Mouse (Mus musculus) hindbrain, embryonic 10.5 days (tissue): ENCODE measurements around the gene Dcaf10. TPM values are rescaled to one million over a fixed set of nuclear protein-coding genes. Genes with fewer than 3 reads are reported as not detected.

Source experiments
- DNase-seq: peaks from one replicate; pipeline ENCODE4 v3.0.0-alpha.2; 2017; ENCODE audit warnings: low spot score
- H3K27ac ChIP-seq: fragments of 300-500 bp; sonication (generic); 2 replicates; pipeline ENCODE4 v1.5.1; 2016; ENCODE audit warnings: mild to moderate bottlenecking, moderate library complexity
- H3K27me3 ChIP-seq: fragments of 300-500 bp; sonication (generic); 2 replicates; pipeline ENCODE4 v1.6.1; 2016; ENCODE audit warnings: mild to moderate bottlenecking; ENCODE audit not compliant: poor library complexity, insufficient read depth, severe bottlenecking
- H3K36me3 ChIP-seq: fragments of 300-500 bp; sonication (generic); 2 replicates; pipeline ENCODE4 v1.6.1; 2016; ENCODE audit warnings: mild to moderate bottlenecking, moderate library complexity
- H3K4me1 ChIP-seq: fragments of 300-500 bp; sonication (generic); replicated peaks from 2 replicates; pipeline ENCODE4 v1.6.1; 2016; ENCODE audit warnings: mild to moderate bottlenecking
- H3K4me3 ChIP-seq: fragments of 300-500 bp; sonication (generic); 2 replicates; pipeline ENCODE4 v1.5.1; 2016; ENCODE audit warnings: mild to moderate bottlenecking, moderate library complexity
- H3K9me3 ChIP-seq: fragments of 300-500 bp; sonication (generic); 2 replicates; pipeline ENCODE4 v1.6.1; 2016; ENCODE audit warnings: mild to moderate bottlenecking, moderate library complexity
- WGBS: fragments of 180-500 bp; shearing (Covaris S2); methylation state at CpG from one replicate; pipeline ENCODE4 v1.1.7; 2016; 5-methylcytosine and 5-hydroxymethylcytosine counted together
- polyA plus RNA-seq: library from polyadenylated mRNA; unstranded; fragments of >200 nt; fragmentation: Nextera tagmentation; extraction: Ambion mirVana; gene quantifications from 2 replicates; pipeline ENCODE4 v1.2.1, GENCODE M21; 2016

Gene Dcaf10
- 9.2 and 10.4 TPM in 2 replicates for polyA plus RNA-seq

- peak within 1 kb of the TSS; percentile 95 for H3K27ac ChIP-seq
- H3K9me3 ChIP-seq: no peaks in the 10 kb centered on the region
- peak; percentile 96 for DNase-seq
- H3K4me1 ChIP-seq: peaks cover 27% of the 10 kb centered on the region
- H3K36me3 ChIP-seq: peaks cover 9% of the 10 kb centered on the region; the same call in 1 of the 2 replicates
- no peaks in the 10 kb centered on the region for H3K27me3 ChIP-seq
- WGBS: 3% methylated on average over 33 of the region's 42 CpGs
- H3K4me3 ChIP-seq: peak within 1 kb of the TSS; percentile 96
Observed at GRCm38 (mm10) chr4:45341669-45342249, at the start of gene Dcaf10. Gene Dcaf10 (plus strand): TSS chr4:45342101.

- Histone ChIP-seq H3K27ac (peak within 1 kb of the TSS; percentile 78), H3K9me3 (no peaks in the 10 kb centered on the region), H3K4me1 (peaks cover 10% of the 10 kb centered on the region), H3K4me3 (peak within 1 kb of the TSS; percentile 82), H3K27me3 (no peaks in the 10 kb centered on the region), H3K36me3 (peaks cover 19% of the 10 kb centered on the region)
- DNase-seq: peak; percentile 69
- WGBS: 22% methylated on average over 27 of the region's 27 CpGs
Observed at GRCm38 (mm10) chr4:45296662-45297564, 45.0 kb upstream of the Dcaf10 start, which contains the start of gene Trmt10b. Gene Trmt10b (plus strand): TSS chr4:45297127.

- H3K9me3 ChIP-seq: peaks cover 6% of the 10 kb centered on the region; the same call in 1 of the 2 replicates
- H3K4me3 ChIP-seq: no peak overlapping the region
- no peak for DNase-seq
- H3K4me1 ChIP-seq: no peaks in the 10 kb centered on the region
- no peaks in the 10 kb centered on the region for H3K27me3 ChIP-seq
- peaks cover 87% of the 10 kb centered on the region for H3K36me3 ChIP-seq
- H3K27ac ChIP-seq: no peak overlapping the region
- WGBS: 97% methylated on average over 14 of the region's 14 CpGs
Observed at GRCm38 (mm10) chr4:45305536-45305935, 36.4 kb upstream of the Dcaf10 start.

GRCm38 (mm10) chr4:45308046-45308445, 33.9 kb upstream of the Dcaf10 start:
- Histone ChIP-seq H3K27ac (no peak overlapping the region), H3K9me3 (peaks cover 6% of the 10 kb centered on the region; the same call in 1 of the 2 replicates), H3K36me3 (peaks cover 79% of the 10 kb centered on the region), H3K4me1 (no peaks in the 10 kb centered on the region), H3K4me3 (no peak overlapping the region), H3K27me3 (no peaks in the 10 kb centered on the region)
- 43% methylated on average over 11 of the region's 11 CpGs for WGBS
- peak; percentile 36 for DNase-seq

GRCm38 (mm10) chr4:45308606-45309005, 33.3 kb upstream of the Dcaf10 start:
- Histone ChIP-seq H3K27me3 (no peaks in the 10 kb centered on the region), H3K4me3 (no peak overlapping the region), H3K4me1 (no peaks in the 10 kb centered on the region), H3K9me3 (peaks cover 6% of the 10 kb centered on the region; the same call in 1 of the 2 replicates), H3K27ac (no peak overlapping the region), H3K36me3 (peaks cover 74% of the 10 kb centered on the region)
- WGBS: 83% methylated on average over 6 of the region's 6 CpGs
- no peak for DNase-seq

GRCm38 (mm10) chr4:45311056-45311455, 30.8 kb upstream of the Dcaf10 start:
- Histone ChIP-seq H3K36me3 (peaks cover 72% of the 10 kb centered on the region), H3K9me3 (no peaks in the 10 kb centered on the region)
- 99% methylated on average over 2 of the region's 2 CpGs for WGBS

GRCm38 (mm10) chr4:45320159-45320816, 21.6 kb upstream of the Dcaf10 start:
- 1% methylated on average over 56 of the region's 56 CpGs for WGBS
- Histone ChIP-seq H3K4me3 (peak overlapping the region; percentile 67), H3K27ac (peak overlapping the region; percentile 94), H3K36me3 (peaks cover 39% of the 10 kb centered on the region), H3K27me3 (peaks cover 34% of the 10 kb centered on the region), H3K4me1 (peaks cover 15% of the 10 kb centered on the region), H3K9me3 (no peaks in the 10 kb centered on the region)
- peak; percentile 88 for DNase-seq

More at GRCm38 (mm10) chr4:45311056-45311455, 30.8 kb upstream of the Dcaf10 start:
- Histone ChIP-seq H3K4me1 (no peaks in the 10 kb centered on the region), H3K27ac (no peak overlapping the region), H3K4me3 (no peak overlapping the region), H3K27me3 (no peaks in the 10 kb centered on the region)
- no peak for DNase-seq

- Histone ChIP-seq H3K4me1 (no peaks in the 10 kb centered on the region), H3K36me3 (no peaks in the 10 kb centered on the region), H3K4me3 (no peak overlapping the region), H3K27ac (no peak overlapping the region), H3K27me3 (no peaks in the 10 kb centered on the region), H3K9me3 (0 out of 2 replicates have a peak, but pooled peaks cover 4% of the 10 kb centered on the region)
- WGBS: 89% methylated on average over 7 of the region's 7 CpGs
- no peak for DNase-seq
Observed at GRCm38 (mm10) chr4:45331139-45331538, 10.8 kb upstream of the Dcaf10 start.

- Histone ChIP-seq H3K4me3 (no peak overlapping the region), H3K9me3 (0 out of 2 replicates have a peak, but pooled peaks cover 4% of the 10 kb centered on the region), H3K27me3 (no peaks in the 10 kb centered on the region), H3K27ac (no peak overlapping the region), H3K36me3 (no peaks in the 10 kb centered on the region), H3K4me1 (no peaks in the 10 kb centered on the region)
- 68% methylated on average over 3 of the region's 3 CpGs for WGBS
- DNase-seq: no peak
Observed at GRCm38 (mm10) chr4:45332466-45332865, 9.4 kb upstream of the Dcaf10 start.

- H3K9me3 ChIP-seq: no peaks in the 10 kb centered on the region
- WGBS: 62% methylated on average over 9 of the region's 9 CpGs
- H3K4me1 ChIP-seq: peaks cover 27% of the 10 kb centered on the region
- peak overlapping the region; percentile 95 for H3K27ac ChIP-seq
- H3K4me3 ChIP-seq: peak overlapping the region; percentile 96
- no peaks in the 10 kb centered on the region for H3K27me3 ChIP-seq
- H3K36me3 ChIP-seq: peaks cover 7% of the 10 kb centered on the region; the same call in 1 of the 2 replicates
- DNase-seq: no peak
Observed at GRCm38 (mm10) chr4:45341226-45341625, 675 bp upstream of the Dcaf10 start.

- Histone ChIP-seq H3K36me3 (peaks cover 12% of the 10 kb centered on the region; the same call in 1 of the 2 replicates), H3K27ac (peak within 1 kb of the TSS; percentile 95), H3K4me1 (peaks cover 27% of the 10 kb centered on the region), H3K4me3 (peak within 1 kb of the TSS; percentile 96), H3K9me3 (no peaks in the 10 kb centered on the region), H3K27me3 (no peaks in the 10 kb centered on the region)
- no peak for DNase-seq
- WGBS: under 1% methylated on average over 76 of the region's 76 CpGs
Observed at GRCm38 (mm10) chr4:45342286-45343155, 620 bp downstream of the Dcaf10 start, which contains the start of gene Exosc3. Gene Exosc3 (minus strand): TSS chr4:45342732.

GRCm38 (mm10) chr4:45356653-45357052, 14.8 kb downstream of the Dcaf10 start:
- H3K4me1 ChIP-seq: no peaks in the 10 kb centered on the region
- H3K36me3 ChIP-seq: peaks cover 38% of the 10 kb centered on the region
- DNase-seq: no peak

More at GRCm38 (mm10) chr4:45356653-45357052, 14.8 kb downstream of the Dcaf10 start:
- Histone ChIP-seq H3K27ac (no peak overlapping the region), H3K27me3 (no peaks in the 10 kb centered on the region), H3K9me3 (no peaks in the 10 kb centered on the region), H3K4me3 (no peak overlapping the region)
- WGBS: 91% methylated on average over 3 of the region's 3 CpGs
